Mouse (Mus musculus) layer of hippocampus, postnatal 25 days (tissue): ENCODE measurements around the gene Stk4. TPM values are rescaled to one million over a fixed set of nuclear protein-coding genes. Genes with fewer than 3 reads are reported as not detected.
A peak's percentile ranks its signal among the peaks of the same experiment; 100 is the strongest.
"Not testable (repeated sequence)": the region's sequence is repeated elsewhere in the genome, so short reads cannot be mapped to it uniquely, and the experiment has no call there.

Experiments
- DNase-seq, 2 experiments: peaks; one replicate each; pipeline ENCODE4 v3.0.0; 2022; ENCODE audit warnings: mixed read lengths in 2 of 2, low spot score in 1 of 2; ENCODE audit errors: extremely low spot score in 1 of 2
- total RNA-seq, 2 experiments: library from RNA; stranded (reverse); gene quantifications; 2 replicates each; pipeline ENCODE4 v1.2.3; 2021

Gene Stk4
- total RNA-seq, result 10 to 100 TPM; 47.8 to 48.6 TPM

GRCm38 (mm10) chr2:164070142-164070764 lies at the start of gene Stk4:
Gene Stk4 (plus strand): TSS chr2:164070322.
- DNase-seq, result no peak

- DNase-seq, result no peak
Observed at GRCm38 (mm10) chr2:164022104-164022503, 48.0 kb upstream of the Stk4 start.

- no peak for DNase-seq
Observed at GRCm38 (mm10) chr2:164025150-164025549, 45.0 kb upstream of the Stk4 start, which contains the start of gene Pabpc1l. Gene Pabpc1l (plus strand): TSS chr2:164025450.

GRCm38 (mm10) chr2:164031147-164031546 lies 39.0 kb upstream of the Stk4 start:
- DNase-seq, result no peak

GRCm38 (mm10) chr2:164032973-164033372 lies 37.1 kb upstream of the Stk4 start:
- no peak for DNase-seq

GRCm38 (mm10) chr2:164036520-164037019 lies 33.6 kb upstream of the Stk4 start:
- DNase-seq, result no peak

- DNase-seq, result no peak
Observed at GRCm38 (mm10) chr2:164038407-164039028, 31.6 kb upstream of the Stk4 start.

GRCm38 (mm10) chr2:164040949-164041348 lies 29.2 kb upstream of the Stk4 start:
- DNase-seq, result no peak

GRCm38 (mm10) chr2:164041523-164041922 lies 28.6 kb upstream of the Stk4 start:
- DNase-seq, result no peak

GRCm38 (mm10) chr2:164047197-164047690 lies 22.9 kb upstream of the Stk4 start:
- DNase-seq, result no peak

- no peak for DNase-seq
Observed at GRCm38 (mm10) chr2:164053767-164054166, 16.4 kb upstream of the Stk4 start.

GRCm38 (mm10) chr2:164054671-164055070 lies 15.5 kb upstream of the Stk4 start:
- DNase-seq, result no peak

- DNase-seq, result no peak
Observed at GRCm38 (mm10) chr2:164059634-164060235, 10.4 kb upstream of the Stk4 start.

GRCm38 (mm10) chr2:164070765-164071436 lies 779 bp downstream of the Stk4 start, which contains the start of gene Tomm34:
Gene Tomm34 (minus strand): TSS chr2:164071169.
- peak; percentile 76 to 80 for DNase-seq

GRCm38 (mm10) chr2:164071437-164071820 lies 1.3 kb downstream of the Stk4 start:
- DNase-seq, result not testable (repeated sequence)

GRCm38 (mm10) chr2:164072109-164072508 lies 2.0 kb downstream of the Stk4 start:
- DNase-seq, result no peak

- no peak for DNase-seq
Observed at GRCm38 (mm10) chr2:164073120-164073519, 3.0 kb downstream of the Stk4 start.

GRCm38 (mm10) chr2:164073918-164074578 lies 3.9 kb downstream of the Stk4 start:
- DNase-seq, result peak; percentile 94 to 96

- no peak for DNase-seq
Observed at GRCm38 (mm10) chr2:164075088-164075487, 5.0 kb downstream of the Stk4 start.

- DNase-seq, result no peak
Observed at GRCm38 (mm10) chr2:164076874-164077425, 6.8 kb downstream of the Stk4 start.
